Mouse (Mus musculus) layer of hippocampus, postnatal 25 days (tissue): ENCODE measurements at regions not wholly inside any gene's neighbourhood (a gene's known extent, or its start where the extent isn't known, plus 50 kb on each side); places are given as distances from the start of the nearest gene placed in this dataset.
A peak's percentile ranks its signal among the peaks of the same experiment; 100 is the strongest.

Experiments
- DNase-seq, 2 experiments: peaks; one replicate each; pipeline ENCODE4 v3.0.0; 2022; ENCODE audit warnings: mixed read lengths in 2 of 2, low spot score in 1 of 2; ENCODE audit errors: extremely low spot score in 1 of 2

DNA sequence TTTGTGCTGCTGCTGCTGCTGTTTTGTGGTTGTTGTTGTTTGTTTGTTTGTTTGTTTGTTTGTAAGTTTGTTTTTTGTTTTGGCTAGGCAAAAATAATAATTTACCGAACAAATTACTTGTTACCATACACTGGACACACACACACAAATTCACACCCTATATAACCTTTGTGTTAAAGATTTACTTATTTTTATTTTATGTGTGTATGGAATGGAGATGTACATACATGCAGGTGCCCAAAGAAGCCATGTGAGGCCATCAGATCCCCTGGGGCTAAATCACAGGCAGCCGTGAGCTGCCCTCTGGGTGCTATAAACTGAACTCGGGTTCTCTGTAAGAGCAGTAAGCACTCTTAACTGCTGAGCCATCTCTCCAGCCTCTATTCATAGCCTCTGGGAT, 56.0 kb downstream of the Pttg1 start:
- no peak for DNase-seq

DNA sequence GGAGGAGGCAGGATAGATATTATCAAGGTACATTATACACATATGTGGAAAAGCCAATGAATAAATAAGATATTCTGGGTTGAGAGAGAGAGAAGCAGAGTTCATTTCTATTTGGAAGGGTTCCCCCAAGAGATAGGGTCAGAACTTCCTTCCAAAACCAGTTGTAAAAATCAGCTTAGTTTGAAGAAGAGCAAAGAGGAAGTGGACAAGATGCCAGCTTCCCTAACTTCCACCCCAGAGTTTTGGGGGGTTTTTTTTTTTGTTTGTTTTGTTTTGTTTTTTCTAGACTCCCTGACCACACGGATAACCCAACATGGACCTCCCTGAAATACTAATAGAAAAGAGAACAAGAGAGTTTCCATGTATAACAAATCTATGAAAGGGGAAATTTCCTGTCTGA, 57.7 kb downstream of the Pttg1 start:
- no peak for DNase-seq

DNA sequence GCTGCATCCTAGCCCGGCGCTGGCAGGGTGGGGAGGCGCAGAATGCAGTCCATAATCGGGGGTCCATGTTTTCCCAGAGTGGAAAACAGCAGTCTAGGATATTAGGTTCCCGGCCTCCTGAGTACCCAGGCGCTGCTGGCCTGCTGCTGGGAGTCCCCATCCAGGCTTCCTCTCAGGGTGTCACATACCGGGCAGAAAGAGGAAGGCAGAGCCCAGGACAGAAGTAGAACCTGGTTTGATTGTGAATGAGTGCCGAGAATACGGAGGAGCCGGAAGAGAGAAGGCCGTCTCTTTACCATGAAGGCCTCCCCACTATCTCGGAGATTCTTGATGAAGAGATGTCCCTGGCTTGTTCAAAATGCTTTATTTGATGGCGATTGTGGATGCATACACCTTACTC, 64.2 kb downstream of the Pttg1 start:
- DNase-seq: no peak

DNA sequence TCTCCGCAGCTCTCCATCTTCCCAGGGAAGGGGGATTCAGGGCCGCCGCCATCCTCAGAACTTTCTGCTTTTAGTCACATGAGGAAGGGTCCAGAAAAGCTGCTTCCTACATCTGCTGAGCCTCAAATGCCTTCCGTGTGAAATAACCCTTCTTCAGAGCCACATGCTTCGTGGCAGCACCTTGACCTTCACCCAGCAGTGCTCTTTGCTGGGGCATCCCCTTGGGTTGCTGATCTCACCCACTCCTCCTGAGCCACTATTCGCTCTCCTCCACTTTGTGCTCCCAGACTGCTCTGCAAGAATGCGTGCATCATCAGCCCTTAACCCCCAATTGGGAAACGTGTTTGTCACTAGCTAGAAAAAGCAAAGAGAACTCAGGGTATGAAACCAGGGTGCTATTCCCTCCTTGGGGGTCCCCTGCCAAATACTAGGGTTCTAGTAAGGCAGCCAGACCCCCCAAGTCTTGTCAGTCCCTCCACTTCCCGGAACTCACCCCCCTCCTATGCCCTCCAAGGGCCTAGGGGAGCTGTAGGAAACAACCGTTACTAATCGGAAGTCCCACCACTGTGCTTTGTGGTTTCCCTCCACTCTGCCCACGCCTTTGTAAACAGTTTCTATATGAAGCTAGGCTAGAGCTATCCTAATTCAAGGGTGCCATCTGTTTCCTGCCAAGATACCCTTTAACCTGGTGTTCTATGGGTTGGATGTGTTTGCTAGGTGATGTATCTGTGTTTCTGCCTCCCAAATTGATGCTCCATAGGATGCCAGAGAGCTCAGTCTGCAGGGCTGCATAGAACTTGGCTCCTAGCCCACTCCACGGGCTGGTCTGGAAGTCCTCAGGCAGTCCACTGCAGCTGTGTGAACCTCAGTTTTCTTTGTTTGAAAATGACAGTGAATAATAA, 67.4 kb downstream of the Pttg1 start:
- no peak for DNase-seq

DNA sequence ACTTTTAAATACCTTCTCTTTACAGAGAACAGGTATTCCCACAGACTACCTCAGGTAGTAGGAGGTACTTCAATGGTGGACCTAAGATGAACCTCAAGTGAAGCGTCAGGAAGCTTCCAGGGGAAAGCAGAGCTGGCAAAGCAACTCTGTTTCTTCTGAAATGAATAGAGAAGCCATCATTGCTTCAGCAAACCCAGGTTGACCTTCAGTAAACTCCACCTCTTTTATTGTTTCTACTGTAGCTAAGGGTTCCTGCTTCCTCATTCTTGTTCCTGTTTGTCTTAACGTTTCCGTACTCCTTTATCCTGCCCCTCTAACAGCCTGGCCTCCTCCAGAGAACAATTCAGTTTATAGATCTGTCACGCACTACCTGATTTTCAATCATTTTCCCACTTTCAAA, 72.4 kb downstream of the Pttg1 start:
- no peak for DNase-seq

DNA sequence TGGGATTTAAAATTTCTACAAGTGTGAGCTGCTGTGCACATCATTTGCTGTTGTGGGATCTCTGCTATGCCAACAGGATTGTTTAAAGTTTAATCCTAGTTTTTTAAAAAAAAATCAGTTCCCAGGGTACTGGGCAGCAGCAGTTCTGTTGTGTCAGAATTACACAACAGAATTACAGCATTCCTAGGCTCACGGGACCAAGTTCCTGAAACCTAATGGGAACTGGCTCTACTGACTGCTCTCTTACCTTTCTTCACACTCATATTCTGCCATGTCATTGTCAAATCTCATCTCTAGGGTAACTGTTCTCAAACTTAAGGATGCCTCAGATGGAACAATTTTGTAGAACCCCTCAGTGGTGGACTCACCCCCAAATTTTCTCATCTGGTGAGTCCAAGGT, 73.0 kb downstream of the Pttg1 start:
- no peak for DNase-seq

DNA sequence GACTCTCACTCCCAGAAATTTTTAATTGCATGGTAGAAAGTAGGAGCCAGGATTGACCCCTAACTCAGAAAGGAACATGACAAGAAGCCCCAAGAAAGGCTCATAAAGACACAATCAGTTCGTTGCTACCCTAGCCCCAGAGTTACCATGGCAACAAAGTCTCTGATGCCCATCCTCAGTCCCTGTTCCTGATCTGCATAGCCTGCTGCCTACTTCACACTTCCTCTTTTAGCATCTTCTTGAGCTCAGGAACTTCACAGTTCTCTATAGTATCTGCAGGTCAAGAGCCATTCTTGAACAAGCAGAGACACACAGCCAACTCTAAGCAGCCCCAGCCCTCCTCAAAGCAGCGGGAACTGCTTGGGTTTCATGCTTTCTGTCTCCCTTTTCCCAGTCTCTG, 74.2 kb downstream of the Pttg1 start:
- DNase-seq: no peak

DNA sequence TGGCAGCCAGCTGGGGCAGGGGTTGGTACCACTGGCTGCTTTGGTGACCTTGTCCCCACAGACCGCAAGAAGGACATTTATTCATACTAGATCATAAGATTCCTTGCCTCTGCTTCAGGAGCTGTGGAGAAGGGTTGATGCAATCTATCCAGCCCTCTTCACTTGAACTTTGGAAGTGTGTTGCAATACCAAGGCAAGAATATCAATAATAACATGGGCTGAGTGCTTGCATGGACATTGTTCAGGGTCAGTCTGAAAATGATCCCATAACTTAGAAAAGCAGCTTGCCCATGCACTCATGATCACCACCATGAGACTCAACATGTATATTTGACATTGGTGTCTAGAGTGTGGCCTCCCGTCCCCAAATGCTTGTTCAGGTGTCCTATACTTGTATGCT, 74.7 kb downstream of the Pttg1 start:
- no peak for DNase-seq

DNA sequence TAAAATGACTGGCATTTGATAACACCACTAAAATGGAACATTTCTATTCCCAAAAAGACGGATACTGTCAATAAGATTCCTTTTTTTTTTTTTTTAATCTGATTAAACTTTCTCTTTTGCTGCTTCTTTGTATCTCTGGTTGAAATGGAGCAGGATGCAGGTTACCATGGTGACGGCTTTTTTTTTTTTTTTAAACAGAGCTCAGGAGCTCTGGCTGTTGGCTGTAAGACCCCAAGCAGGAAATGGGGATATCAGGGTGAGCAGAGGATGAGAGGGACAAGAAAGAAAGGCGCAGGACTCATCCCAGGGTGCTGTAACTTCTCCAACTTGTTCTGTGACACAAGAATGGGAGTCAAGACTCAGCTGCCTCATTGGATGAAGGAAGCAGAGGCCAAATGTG, 75.8 kb downstream of the Pttg1 start:
- no peak for DNase-seq

DNA sequence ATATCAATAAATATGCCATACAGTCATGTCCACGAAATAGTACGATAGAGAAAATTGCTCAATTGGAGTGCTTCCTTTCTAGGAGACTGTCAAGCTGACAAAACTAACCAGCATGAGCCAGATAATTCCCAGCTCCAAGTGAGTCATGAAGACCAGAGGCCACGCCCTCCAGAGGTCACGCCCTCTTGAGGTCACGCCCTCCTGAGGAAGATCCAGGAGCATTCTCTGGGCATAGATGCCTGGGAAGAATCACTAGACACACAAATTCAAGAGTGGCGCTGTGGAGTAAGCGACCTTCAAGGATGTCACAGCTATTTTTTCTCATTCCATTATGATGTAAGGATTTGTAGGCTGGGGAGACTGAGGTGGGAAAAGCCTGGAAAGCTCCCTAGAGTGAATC, 76.5 kb downstream of the Pttg1 start:
- no peak for DNase-seq

DNA sequence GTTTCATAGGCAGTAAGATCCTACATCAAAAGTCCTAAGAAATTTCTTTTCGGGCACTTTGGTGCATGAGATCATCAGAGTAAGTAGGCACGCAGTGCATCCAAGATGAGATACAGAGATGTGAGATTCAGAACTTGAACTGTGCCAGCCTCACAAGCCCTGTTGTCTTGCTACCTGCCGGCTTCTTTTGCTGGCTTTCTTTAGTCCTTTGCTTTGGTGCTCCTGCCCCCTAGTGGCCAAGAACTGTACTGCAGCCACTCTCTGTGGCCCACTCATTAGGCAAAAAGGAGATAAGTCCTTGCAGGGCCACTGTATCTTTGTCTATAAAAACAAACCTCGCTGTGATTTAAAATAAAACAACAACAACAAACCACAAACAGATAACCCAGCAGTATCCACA, 77.5 kb downstream of the Pttg1 start:
- DNase-seq: peak; percentile 89 to 98

DNA sequence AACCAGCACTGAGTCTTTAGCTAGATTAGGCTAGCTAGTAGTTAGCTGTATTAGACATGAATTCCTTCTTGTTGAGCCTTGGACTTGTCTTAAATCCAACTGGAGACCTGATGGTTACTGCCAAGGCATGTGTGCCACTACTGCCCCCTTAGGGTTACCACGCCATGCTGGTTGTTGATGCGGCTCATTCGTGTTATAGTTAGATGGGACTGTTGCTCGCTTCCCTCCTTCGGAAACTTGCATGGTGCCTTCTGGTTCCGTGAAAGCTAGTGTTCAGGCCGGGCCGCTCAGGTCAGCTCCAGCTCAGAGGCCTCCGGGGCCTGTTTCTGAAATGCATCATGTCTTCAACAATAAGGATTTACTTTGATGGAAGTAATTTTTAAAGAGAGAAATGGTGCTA, 79.6 kb downstream of the Pttg1 start:
- DNase-seq: no peak

DNA sequence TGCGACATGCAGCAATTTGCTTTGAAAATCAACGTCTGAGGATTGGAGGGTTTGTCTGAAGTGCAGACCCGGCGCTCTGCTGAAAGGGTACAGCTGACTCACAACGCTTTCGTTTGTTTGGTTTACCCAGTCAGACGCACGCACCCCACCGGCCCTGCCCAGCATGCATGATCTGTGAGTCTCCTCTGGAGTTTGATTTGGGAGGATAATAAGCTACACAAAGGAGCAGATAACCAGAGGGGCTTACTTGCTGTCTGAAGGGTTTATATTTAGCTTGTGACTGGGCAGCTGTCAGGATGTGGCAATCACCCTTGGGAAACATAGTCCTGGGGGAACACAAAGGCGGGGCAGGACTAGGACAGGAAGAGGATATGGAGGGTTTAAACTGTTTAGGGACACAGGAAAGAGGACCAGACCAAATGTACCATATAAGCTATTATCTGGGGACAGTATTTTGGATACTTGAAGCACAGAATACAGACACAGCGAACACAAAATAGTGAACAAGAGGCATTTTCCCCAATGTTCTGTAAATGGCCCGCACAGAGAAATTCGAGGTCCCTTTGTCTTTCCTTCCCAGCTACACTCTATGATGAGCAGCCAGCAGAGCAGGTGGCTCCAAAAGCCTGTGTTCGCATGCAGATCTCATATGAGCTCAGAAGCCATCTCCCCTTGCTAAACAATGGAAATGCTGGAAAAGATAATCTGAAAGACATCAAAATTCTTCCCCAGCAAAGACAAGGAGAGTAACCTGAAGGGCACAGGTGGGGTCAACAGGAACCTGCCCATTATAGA, 81.1 kb downstream of the Pttg1 start:
- DNase-seq: no peak

DNA sequence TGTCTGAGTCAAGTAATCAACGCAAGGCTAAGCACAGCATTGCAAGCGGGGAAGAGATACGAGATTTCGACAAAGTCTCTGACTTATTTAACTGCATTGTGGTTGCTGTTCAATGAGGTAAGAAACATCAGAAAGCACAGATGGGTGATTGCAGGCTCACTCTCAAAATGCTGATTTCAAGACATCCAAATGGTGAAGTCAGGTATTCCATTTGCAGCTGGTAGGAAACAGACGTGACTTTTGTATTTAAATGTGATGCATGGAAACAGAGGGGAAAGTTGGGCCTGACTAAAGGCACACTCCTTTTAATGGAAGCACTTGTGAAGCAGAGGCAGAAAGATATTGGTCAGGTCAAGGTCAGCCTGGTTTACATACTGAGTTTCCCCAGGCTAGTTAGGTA, 82.5 kb downstream of the Pttg1 start:
- DNase-seq: no peak

DNA sequence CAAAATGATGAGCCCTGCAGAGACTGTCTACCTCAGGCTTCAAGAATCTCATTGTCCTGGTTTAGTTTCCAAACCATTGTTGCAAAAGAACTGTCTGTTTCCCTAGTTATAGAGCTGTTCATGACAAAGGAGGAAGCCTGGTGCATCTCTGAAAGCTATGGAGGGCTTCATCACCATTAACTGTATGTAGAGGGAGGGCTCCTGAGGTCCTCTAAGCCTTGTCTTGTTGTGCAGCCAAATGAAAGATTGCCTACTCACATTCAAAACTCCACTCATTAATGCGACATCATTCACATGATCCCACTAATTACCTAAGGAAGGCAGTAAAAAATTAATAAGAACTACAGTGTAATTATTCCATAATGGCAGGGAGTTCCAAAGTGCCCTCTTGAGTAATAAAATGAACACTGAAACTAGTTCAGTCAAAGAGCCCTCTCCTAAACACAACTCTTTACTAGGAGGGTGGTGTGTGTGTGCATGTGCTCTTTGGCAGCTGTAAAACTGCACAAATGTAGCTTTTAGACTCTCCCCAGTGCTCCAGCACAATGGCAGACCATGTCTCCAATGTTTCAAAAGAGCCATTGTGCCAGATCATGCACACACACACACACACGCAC, 87.6 kb downstream of the Pttg1 start:
- DNase-seq: no peak

DNA sequence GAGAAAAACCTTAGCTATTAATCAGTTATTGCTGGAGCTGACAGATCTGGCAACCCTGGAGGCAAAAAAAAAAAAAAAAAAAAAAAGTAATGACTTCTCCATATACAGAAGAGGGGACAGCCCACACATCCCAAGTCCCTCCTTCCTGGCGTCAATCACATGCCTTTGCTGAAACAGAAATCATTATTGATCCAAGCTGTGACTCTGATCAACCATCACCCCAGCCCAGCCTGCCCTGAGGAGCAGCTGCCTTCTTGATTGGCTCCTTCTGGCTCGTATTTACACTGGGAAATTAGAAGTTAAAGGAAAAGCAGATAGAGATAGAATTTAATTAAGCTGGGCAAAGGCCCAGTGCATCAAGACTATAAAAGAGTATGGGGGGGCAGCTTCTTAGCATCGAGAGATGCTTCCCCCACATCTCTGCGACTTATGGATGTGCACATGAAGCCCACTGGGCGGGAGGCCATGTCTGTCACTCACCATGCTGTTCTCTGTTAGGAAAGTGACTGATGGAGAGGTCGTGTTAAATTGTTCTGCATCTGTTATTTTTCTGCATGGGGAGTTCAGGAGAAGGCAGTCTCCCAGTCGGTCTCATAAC, 90.3 kb downstream of the Pttg1 start:
- no peak for DNase-seq

DNA sequence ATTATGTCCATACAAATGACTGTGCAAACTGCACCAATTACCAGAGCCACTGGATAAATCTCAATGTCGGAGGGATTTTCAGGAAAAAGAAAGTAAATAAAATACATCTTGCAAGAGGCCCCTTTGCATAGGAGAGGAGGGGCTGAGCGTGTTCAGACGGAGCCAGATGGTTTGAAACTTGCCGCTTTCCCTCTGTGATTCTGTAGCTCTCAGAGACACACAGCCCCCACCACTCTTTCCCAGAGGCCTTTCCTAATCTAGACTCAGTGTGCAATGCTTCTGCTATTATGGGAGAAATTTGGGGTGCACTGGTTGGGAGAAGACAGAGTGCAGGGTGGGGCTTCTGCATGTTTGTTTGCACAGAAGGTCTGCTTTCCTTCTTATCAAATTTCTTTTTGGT, 92.5 kb downstream of the Pttg1 start:
- DNase-seq: no peak

DNA sequence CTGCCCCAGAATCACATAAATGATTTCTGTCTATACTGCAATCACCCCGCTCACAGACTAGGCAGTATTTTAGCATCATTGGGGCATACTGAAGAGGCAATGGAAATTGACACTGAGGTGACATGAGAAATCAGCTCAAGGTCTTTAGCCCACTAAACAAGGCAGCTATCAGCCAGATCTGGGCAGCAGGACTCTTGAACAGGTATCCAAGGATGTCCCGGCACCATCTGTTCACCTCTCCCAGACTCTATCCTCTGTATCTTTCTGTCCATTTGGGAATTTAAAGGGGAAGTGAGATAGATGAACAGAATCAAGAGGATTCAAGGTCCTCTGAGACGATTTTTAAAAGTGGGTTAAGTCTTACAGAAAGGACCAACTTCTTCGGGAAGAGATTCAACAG, 112.1 kb downstream of the Pttg1 start:
- no peak for DNase-seq
